Mouse (Mus musculus) forebrain, embryonic 11.5 days (tissue): ENCODE measurements at regions not wholly inside any gene's neighbourhood (a gene's known extent, or its start where the extent isn't known, plus 50 kb on each side); places are given as distances from the start of the nearest gene placed in this dataset.
"Not testable (repeated sequence)": the region's sequence is repeated elsewhere in the genome, so short reads cannot be mapped to it uniquely, and the experiment has no call there.

Source experiments
- ATAC-seq: fragments of 200-750 bp; cut with Nextera tagmentation; replicated peaks from 2 replicates; pipeline ENCODE4 v1.8.0; 2017; ENCODE audit warnings: moderate TSS enrichment; ENCODE audit not compliant: low FRiP score
- DNase-seq: peaks from one replicate; pipeline ENCODE4 v3.0.0-alpha.2; 2017; ENCODE audit warnings: low spot score
- H3K27ac ChIP-seq: fragments of 300-500 bp; sonication (generic); 2 replicates; pipeline ENCODE4 v1.5.1; 2014; ENCODE audit warnings: low read depth, low read length
- H3K27me3 ChIP-seq: fragments of 300-500 bp; sonication (generic); 2 replicates; pipeline ENCODE4 v1.6.1; 2014; ENCODE audit warnings: mild to moderate bottlenecking, low read length, mixed read lengths; ENCODE audit not compliant: control insufficient read depth, insufficient read depth
- H3K36me3 ChIP-seq: fragments of 300-500 bp; sonication (generic); 2 replicates; pipeline ENCODE4 v1.6.1; 2014; ENCODE audit warnings: mild to moderate bottlenecking, low read length, moderate library complexity, mixed read lengths; ENCODE audit not compliant: control insufficient read depth, insufficient read depth
- H3K4me1 ChIP-seq: fragments of 300-500 bp; sonication (generic); replicated peaks from 2 replicates; pipeline ENCODE4 v1.6.1; 2014; ENCODE audit warnings: low read length, mixed read lengths; ENCODE audit not compliant: control insufficient read depth, insufficient read depth
- H3K4me2 ChIP-seq: fragments of 300-500 bp; sonication (generic); 2 replicates; pipeline ENCODE4 v1.6.1; 2014; ENCODE audit warnings: low read depth, mild to moderate bottlenecking, low read length, moderate library complexity, mixed read lengths; ENCODE audit not compliant: severe bottlenecking
- H3K4me3 ChIP-seq: fragments of 300-500 bp; sonication (generic); 2 replicates; pipeline ENCODE4 v1.5.1; 2014; ENCODE audit warnings: low read depth, low read length
- H3K9ac ChIP-seq: fragments of 300-500 bp; sonication (generic); 2 replicates; pipeline ENCODE4 v1.6.1; 2014; ENCODE audit warnings: low read length
- H3K9me3 ChIP-seq: fragments of 300-500 bp; sonication (generic); 2 replicates; pipeline ENCODE4 v1.6.1; 2016; ENCODE audit warnings: low read length, mixed read lengths; ENCODE audit not compliant: control insufficient read depth
- WGBS: fragments of 180-500 bp; shearing (Covaris S2); extraction: QIAGEN DNeasy Blood & Tissue Kit; methylation state at CpG from one replicate; pipeline ENCODE4 v1.1.7; 2014; 5-methylcytosine and 5-hydroxymethylcytosine counted together

GRCm38 (mm10) chr11:29069586-29069985 is 61.0 kb upstream of the Pnpt1 start:
- H3K4me2 ChIP-seq, H3K27me3 ChIP-seq, ATAC-seq, DNase-seq, H3K4me3 ChIP-seq, H3K9ac ChIP-seq, H3K36me3 ChIP-seq, H3K9me3 ChIP-seq, H3K27ac ChIP-seq, H3K4me1 ChIP-seq: not testable (repeated sequence)
- WGBS: 86% methylated on average over 22 of the region's 22 CpGs

GRCm38 (mm10) chr11:29072231-29072630 is 58.3 kb upstream of the Pnpt1 start:
- DNase-seq: no peak
- Histone ChIP-seq H3K4me3 (no peak overlapping the region), H3K4me2 (no peak overlapping the region), H3K9me3 (no peaks in the 10 kb centered on the region), H3K27me3 (no peaks in the 10 kb centered on the region), H3K9ac (no peak overlapping the region), H3K36me3 (no peaks in the 10 kb centered on the region), H3K27ac (no peak overlapping the region), H3K4me1 (no peaks in the 10 kb centered on the region)
- WGBS: 44% methylated on average over 3 of the region's 3 CpGs
- ATAC-seq: no peak
